Mouse (Mus musculus): ENCODE results near the gene Dolpp1. TPM values are rescaled to one million over a fixed set of nuclear protein-coding genes. Genes with fewer than 3 reads are reported as not detected.

Gene Dolpp1
- polyA plus RNA-seq, 1 experiment from 2014 or later, result 63.7 TPM

DNA sequence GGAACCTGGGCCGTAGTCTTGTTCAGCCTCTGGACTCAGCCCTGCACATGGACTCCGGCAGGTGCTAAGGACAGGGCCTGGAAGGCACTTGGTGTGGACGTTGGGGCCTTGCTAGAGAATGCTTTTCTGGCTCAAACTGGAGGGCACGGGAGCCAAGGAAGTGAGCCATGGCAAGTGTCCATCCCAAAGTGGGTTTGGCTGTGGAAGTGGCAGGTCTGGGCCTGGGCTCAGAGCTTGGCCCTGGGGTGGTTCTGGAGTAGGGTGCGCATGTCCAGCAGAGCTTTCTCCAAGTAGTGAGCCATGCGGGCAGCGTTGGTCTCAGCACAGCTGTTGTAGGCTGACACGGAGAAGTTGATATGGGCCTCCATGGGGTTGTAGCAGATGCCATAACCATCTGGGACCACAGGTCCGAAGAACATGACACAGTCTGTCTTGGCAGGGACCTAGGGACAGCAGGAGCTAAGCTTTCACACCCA is 10.3 kb downstream of the Dolpp1 start:
- Histone ChIP-seq H3K27me3 (replicated peaks; ENCODE audit: control insufficient read depth, insufficient read depth, low read length) (no peaks in the 10 kb centered on the region), H3K27ac (ENCODE audit: low read depth, low read length) (0 out of 2 replicates have a peak overlapping the region, but pooled peaks have one; percentile 25), H3K4me2 (ENCODE audit: low read length) (no peak overlapping the region), H3K4me3 (ENCODE audit: low read length) (no peak overlapping the region), H3K36me3 (ENCODE audit: control insufficient read depth, insufficient read depth, low read length) (peaks cover 31% of the 10 kb centered on the region), H3K9ac (ENCODE audit: low read depth, low read length) (peak overlapping the region; percentile 23; the same call in 1 of the 2 replicates), H3K4me1 (ENCODE audit: control insufficient read depth, insufficient read depth, low read depth, low read length) (0 out of 2 replicates have a peak, but pooled peaks cover 4% of the 10 kb centered on the region), H3K9me3 (ENCODE audit: control insufficient read depth, low read length) (no peaks in the 10 kb centered on the region)
- ATAC-seq, result no peak
- 87% methylated on average over 9 of the region's 9 CpGs for WGBS

DNA sequence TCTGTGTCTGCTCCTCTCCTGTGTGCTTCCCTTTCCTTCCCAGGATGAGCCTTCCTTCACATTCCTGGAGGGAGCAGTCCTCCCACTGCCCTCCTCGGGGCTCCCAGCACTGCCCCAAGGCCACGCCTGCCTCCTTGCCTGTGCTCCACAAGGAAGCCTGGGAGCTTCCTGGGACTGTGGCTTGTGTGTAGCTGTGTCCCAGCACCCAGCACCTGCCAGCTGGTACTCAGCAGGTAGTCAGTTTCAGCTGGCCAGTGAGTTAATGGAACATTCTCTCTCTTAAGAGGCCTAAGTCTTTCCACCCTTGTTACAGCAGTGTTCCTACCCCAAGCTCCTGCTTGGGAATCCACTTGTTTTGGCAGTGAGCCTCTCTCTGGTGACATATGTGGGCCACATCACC is 10.8 kb downstream of the Dolpp1 start:
- Histone ChIP-seq H3K9me3 (ENCODE audit: control insufficient read depth, low read length) (no peaks in the 10 kb centered on the region), H3K36me3 (ENCODE audit: control insufficient read depth, insufficient read depth, low read length) (peaks cover 27% of the 10 kb centered on the region), H3K4me1 (ENCODE audit: control insufficient read depth, insufficient read depth, low read depth, low read length) (0 out of 2 replicates have a peak, but pooled peaks cover 4% of the 10 kb centered on the region), H3K4me2 (ENCODE audit: low read length) (no peak overlapping the region), H3K9ac (ENCODE audit: low read depth, low read length) (peak overlapping the region; percentile 23; the same call in 1 of the 2 replicates), H3K27ac (ENCODE audit: low read depth, low read length) (0 out of 2 replicates have a peak overlapping the region, but pooled peaks have one; percentile 25), H3K27me3 (replicated peaks; ENCODE audit: control insufficient read depth, insufficient read depth, low read length) (no peaks in the 10 kb centered on the region), H3K4me3 (ENCODE audit: low read length) (no peak overlapping the region)
- no peak for ATAC-seq
- 81% methylated on average over 2 of the region's 2 CpGs for WGBS

DNA sequence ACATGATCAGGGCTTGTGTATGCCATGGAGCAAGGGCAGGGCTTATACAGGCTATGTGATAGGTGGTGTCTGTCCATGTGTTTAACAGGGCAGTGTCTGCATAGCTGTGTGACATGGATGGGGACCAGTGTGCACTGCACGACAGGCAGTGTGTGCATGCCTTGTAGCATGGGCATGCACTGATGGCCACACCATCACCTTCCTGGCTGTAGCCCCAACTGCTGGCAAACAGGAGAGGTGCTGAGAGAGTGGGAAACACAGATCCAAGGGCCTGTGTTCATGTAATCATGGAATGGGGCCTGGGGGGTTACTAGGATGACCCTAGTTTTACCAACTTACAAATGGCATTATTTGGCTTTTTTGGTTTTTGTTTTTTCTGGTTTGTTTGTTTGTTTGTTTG is 11.8 kb downstream of the Dolpp1 start:
- no peak for ATAC-seq
- WGBS, result 85% methylated on average over 1 of the region's 1 CpGs
- Histone ChIP-seq H3K9ac (ENCODE audit: low read depth, low read length) (no peak overlapping the region), H3K4me3 (ENCODE audit: low read length) (no peak overlapping the region), H3K4me2 (ENCODE audit: low read length) (no peak overlapping the region), H3K36me3 (ENCODE audit: control insufficient read depth, insufficient read depth, low read length) (peaks cover 36% of the 10 kb centered on the region), H3K4me1 (ENCODE audit: control insufficient read depth, insufficient read depth, low read depth, low read length) (0 out of 2 replicates have a peak, but pooled peaks cover 4% of the 10 kb centered on the region), H3K27me3 (replicated peaks; ENCODE audit: control insufficient read depth, insufficient read depth, low read length) (no peaks in the 10 kb centered on the region), H3K9me3 (ENCODE audit: control insufficient read depth, low read length) (no peaks in the 10 kb centered on the region), H3K27ac (ENCODE audit: low read depth, low read length) (no peak overlapping the region)

DNA sequence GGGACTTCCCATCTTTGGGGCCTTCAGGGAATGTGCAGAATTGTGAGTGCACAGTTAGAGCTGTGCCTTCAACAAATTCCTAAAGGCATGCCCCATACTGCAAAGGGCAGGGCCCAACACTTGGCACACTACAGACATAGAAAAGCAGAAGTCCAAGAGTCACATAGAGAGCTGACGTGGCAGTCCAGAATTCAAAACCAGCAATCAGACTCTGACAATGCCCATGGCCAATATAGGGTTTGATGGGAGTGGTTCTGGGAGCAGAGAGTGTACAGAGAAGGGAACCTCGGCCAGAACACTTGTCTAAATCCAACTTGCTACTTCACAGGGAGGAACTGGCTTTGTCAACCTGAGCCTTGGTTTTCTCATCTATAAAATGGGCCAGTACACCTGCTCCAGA is 15.2 kb downstream of the Dolpp1 start:
- Histone ChIP-seq H3K4me3 (ENCODE audit: low read length) (no peak overlapping the region), H3K36me3 (ENCODE audit: control insufficient read depth, insufficient read depth, low read length) (peaks cover 45% of the 10 kb centered on the region), H3K9me3 (ENCODE audit: control insufficient read depth, low read length) (no peaks in the 10 kb centered on the region), H3K9ac (ENCODE audit: low read depth, low read length) (no peak overlapping the region), H3K27me3 (replicated peaks; ENCODE audit: control insufficient read depth, insufficient read depth, low read length) (no peaks in the 10 kb centered on the region), H3K4me2 (ENCODE audit: low read length) (no peak overlapping the region), H3K4me1 (ENCODE audit: control insufficient read depth, insufficient read depth, low read depth, low read length) (no peaks in the 10 kb centered on the region), H3K27ac (ENCODE audit: low read depth, low read length) (no peak overlapping the region)
- no peak for ATAC-seq
- WGBS, result 87% methylated on average over 2 of the region's 2 CpGs

DNA sequence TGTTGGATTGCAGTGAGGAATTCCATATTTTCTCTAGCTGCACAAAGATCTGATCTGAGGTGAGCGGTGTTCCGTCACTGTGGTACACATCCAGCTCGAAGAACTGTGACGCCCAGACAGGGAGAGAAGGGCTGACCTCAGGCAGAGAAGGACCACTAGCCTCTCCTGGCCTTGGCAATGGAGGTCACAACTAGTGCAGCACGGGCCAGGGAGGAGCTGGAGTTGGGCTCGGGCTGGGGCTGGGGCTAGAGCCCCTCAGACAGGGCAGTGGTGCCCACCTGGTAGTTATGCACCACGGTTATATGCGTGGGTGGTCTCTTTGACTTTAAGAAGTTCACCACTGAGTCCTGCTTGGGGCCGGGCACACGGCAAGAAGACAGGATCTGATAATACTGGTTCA is 15.7 kb downstream of the Dolpp1 start:
- no peak overlapping the region for H3K4me2 ChIP-seq (ENCODE audit: low read length)
- peaks cover 45% of the 10 kb centered on the region for H3K36me3 ChIP-seq (ENCODE audit: control insufficient read depth, insufficient read depth, low read length)
- H3K9me3 ChIP-seq (ENCODE audit: control insufficient read depth, low read length), result no peaks in the 10 kb centered on the region
- no peak overlapping the region for H3K27ac ChIP-seq (ENCODE audit: low read depth, low read length)
- H3K4me3 ChIP-seq (ENCODE audit: low read length), result no peak overlapping the region
- ATAC-seq, result no peak
- 91% methylated on average over 10 of the region's 10 CpGs for WGBS
- H3K9ac ChIP-seq (ENCODE audit: low read depth, low read length), result no peak overlapping the region
- H3K4me1 ChIP-seq (ENCODE audit: control insufficient read depth, insufficient read depth, low read depth, low read length), result peaks cover 3% of the 10 kb centered on the region; the same call in 1 of the 2 replicates
- no peaks in the 10 kb centered on the region for H3K27me3 ChIP-seq (replicated peaks; ENCODE audit: control insufficient read depth, insufficient read depth, low read length)

DNA sequence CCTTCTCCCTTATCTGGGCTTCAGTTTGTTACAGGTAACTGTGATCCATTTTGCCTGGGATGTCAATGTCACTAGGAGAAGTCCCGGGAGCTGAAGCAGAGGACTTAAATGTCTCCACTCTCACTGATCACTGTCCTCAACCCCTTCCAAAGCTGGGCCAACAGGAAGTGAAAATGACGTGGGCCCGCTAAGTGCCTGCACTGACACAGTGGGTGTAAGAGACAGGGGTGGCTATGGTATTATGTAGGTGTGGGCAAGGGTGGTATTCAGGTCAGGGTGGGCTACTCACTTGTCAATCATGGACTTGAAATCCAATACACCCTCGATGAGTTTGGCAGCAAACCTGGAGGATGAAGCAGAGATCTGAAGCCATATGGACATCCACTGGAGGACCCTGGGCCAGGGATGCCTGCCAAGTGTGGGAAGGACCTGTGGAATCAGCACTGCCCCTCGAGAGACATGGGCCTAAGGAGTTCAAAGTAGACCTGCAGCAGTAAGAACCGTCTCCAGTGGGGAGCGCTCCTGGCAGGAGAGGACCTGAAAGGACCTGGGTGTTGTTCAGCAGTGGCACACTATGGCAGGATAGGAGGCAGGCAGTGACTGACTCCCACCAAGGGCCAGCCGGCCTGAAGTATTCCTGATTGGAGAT is 16.5 kb downstream of the Dolpp1 start:
- H3K4me3 ChIP-seq (ENCODE audit: low read length), result no peak overlapping the region
- peaks cover 39% of the 10 kb centered on the region for H3K36me3 ChIP-seq (ENCODE audit: control insufficient read depth, insufficient read depth, low read length)
- 90% methylated on average over 8 of the region's 8 CpGs for WGBS
- H3K27me3 ChIP-seq (replicated peaks; ENCODE audit: control insufficient read depth, insufficient read depth, low read length), result no peaks in the 10 kb centered on the region
- H3K4me2 ChIP-seq (ENCODE audit: low read length), result no peak overlapping the region
- no peaks in the 10 kb centered on the region for H3K9me3 ChIP-seq (ENCODE audit: control insufficient read depth, low read length)
- no peak overlapping the region for H3K9ac ChIP-seq (ENCODE audit: low read depth, low read length)
- ATAC-seq, result no peak
- H3K27ac ChIP-seq (ENCODE audit: low read depth, low read length), result no peak overlapping the region
- peaks cover 11% of the 10 kb centered on the region for H3K4me1 ChIP-seq (ENCODE audit: control insufficient read depth, insufficient read depth, low read depth, low read length)

DNA sequence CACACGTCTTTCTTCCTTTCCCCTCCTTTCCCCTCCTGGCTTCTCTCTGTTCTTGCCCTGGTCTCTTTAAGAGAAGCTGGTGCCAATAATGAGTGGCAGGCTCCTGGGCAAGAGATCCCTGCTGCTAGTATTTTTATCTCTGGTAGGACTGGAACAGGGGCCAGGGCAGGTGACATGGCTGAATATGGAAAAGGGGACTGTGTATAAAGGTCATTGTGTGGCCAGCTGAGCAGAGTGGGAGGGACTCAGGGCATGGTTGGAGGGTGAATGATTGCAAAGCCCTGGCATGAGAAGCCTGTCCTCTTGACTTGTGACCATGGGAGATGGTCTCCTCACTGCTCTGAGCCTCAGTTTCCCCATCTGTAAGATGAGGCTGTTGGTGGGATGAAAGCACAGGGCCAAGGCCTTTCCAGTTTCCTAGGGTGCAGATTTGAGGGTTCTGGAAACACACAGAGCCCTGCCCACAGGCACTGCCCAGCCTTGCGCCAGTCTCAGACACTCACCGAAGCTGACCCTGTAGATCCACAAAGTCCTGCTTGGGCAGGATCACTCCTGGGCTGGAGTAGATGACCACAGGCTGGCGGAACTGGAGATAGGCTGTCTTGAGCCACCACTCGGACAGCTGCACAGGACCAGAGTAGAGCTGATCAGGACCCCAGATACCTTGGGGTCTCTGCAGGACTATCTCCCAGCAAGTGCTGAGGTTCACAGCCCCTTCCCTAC is 17.6 kb downstream of the Dolpp1 start:
- H3K27ac ChIP-seq (ENCODE audit: low read depth, low read length), result no peak overlapping the region
- H3K4me2 ChIP-seq (ENCODE audit: low read length), result no peak overlapping the region
- no peaks in the 10 kb centered on the region for H3K9me3 ChIP-seq (ENCODE audit: control insufficient read depth, low read length)
- H3K4me1 ChIP-seq (ENCODE audit: control insufficient read depth, insufficient read depth, low read depth, low read length), result peaks cover 20% of the 10 kb centered on the region
- peaks cover 35% of the 10 kb centered on the region for H3K36me3 ChIP-seq (ENCODE audit: control insufficient read depth, insufficient read depth, low read length)
- H3K9ac ChIP-seq (ENCODE audit: low read depth, low read length), result no peak overlapping the region
- H3K4me3 ChIP-seq (ENCODE audit: low read length), result no peak overlapping the region
- H3K27me3 ChIP-seq (replicated peaks; ENCODE audit: control insufficient read depth, insufficient read depth, low read length), result no peaks in the 10 kb centered on the region
- 92% methylated on average over 5 of the region's 5 CpGs for WGBS
- ATAC-seq, result no peak

DNA sequence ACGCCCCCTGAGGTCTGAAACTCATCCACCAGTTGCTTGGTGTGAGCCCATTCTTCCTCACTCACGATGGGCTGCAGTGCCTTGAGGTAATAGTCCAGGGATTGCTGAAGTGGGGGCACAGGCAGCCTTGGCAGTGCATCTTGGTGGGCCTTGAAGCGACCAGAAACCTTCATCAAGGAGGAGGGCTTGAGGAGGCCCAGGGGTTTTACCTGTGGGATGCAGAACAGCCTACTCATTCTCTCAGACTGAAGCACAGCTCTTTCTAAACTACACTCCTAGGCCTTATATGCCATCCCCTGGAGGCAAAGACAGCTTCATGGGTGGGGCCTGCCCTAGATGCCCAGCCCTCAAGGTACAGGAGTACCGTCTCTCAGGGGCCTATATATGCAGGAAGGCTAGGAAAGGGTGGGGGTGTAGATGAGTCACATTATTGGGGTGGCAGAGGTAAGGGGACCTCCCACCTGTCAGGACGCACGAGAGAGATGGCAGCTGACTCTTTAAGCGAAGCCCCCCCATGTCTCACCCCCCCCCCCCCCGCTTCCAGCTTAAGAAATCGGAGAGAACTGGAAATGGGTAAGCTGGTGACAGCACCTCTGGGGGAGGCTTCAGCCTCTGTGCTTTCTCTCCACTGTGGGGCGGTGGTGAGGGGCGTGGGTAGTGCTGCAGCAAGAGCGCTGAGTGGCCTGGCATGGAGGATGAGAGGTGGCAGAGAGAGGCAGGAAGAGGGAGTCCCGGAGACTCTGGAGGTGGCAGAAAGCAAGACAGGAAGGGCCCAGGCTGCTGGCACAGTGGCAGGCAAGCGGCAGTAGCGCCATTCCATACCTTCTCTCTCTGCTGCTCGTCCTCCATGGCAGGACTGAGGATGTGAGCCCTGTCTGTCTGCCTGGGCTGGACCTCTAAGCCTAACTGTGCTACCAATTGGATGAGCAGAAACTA is 21.3 kb downstream of the Dolpp1 start:
- H3K27ac ChIP-seq (ENCODE audit: low read depth, low read length), result no peak overlapping the region
- H3K9ac ChIP-seq (ENCODE audit: low read depth, low read length), result peak overlapping the region; percentile 2; the same call in 1 of the 2 replicates
- no peaks in the 10 kb centered on the region for H3K27me3 ChIP-seq (replicated peaks; ENCODE audit: control insufficient read depth, insufficient read depth, low read length)
- ATAC-seq, result no peak
- peaks cover 20% of the 10 kb centered on the region for H3K36me3 ChIP-seq (ENCODE audit: control insufficient read depth, insufficient read depth, low read length)
- no peaks in the 10 kb centered on the region for H3K9me3 ChIP-seq (ENCODE audit: control insufficient read depth, low read length)
- H3K4me1 ChIP-seq (ENCODE audit: control insufficient read depth, insufficient read depth, low read depth, low read length), result peaks cover 36% of the 10 kb centered on the region
- peak overlapping the region; percentile 77 for H3K4me2 ChIP-seq (ENCODE audit: low read length)
- no peak overlapping the region; the same call in 1 of the 2 replicates for H3K4me3 ChIP-seq (ENCODE audit: low read length)
- WGBS, result 76% methylated on average over 16 of the region's 16 CpGs

Data from hindbrain, embryonic 16.5 days (tissue).